ENCODE assay signal across 8 mouse cellular contexts in the genomic region with DNA sequence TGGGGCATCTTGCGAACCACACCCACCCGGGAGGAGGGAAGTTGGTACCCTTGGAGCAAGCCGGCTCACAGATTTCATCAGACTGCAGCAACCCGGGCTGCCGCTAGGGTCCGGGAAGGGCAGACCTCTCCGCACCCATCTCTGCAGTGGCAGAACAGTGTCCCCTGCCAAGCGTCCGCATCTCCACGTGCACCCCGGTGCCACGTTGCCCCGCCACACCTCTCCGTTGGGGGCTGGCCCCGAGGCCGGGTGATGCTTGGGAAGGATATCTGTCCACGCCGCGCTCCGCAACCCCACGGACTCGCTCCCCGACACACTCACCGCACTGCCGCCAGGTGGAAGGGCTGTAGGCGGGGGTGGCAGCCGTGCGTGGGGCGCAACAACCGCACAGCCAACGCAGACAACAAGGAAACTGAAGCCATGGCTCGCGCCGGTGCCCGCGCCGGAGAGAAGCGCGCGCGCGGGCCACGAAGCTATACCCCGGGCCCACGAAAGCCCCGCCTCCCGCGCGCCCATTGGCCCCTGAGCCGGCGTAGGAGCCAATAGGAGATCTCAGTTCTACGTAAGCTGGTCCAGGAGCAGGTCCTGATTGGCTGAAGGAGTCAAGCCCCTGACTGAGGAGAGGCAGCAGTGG. TPM values are rescaled to one million over a fixed set of nuclear protein-coding genes. Genes with fewer than 3 reads are reported as not detected.
A peak's percentile ranks its signal among the peaks of the same experiment; 100 is the strongest.
DNase-seq lines count a peak whose midpoint lies in the region; ATAC-seq and TF ChIP-seq lines count a peak whose summit lies in the region.

No protein-coding gene starts in this region.

- peaks cover 43% of the 10 kb centered on the region for H3K79me2 ChIP-seq in macrophage (ENCODE audit: inconsistent target)

- DNase-seq in gastrocnemius, adult 2 months = peak; percentile 95
- peak; percentile 97 for DNase-seq in hindbrain, postnatal 0 days (ENCODE audit: low spot score)
- DNase-seq in left cerebral cortex, adult 2 months (ENCODE audit: extremely low spot score in 1 of 2, low spot score in 2 of 2) = peak; percentile 90
- peak; percentile 86 for DNase-seq in retina, postnatal 7 days (ENCODE audit: low read depth, low spot score)
- peak; percentile 78 to 81 for DNase-seq in urinary bladder, adult 18-20 months (ENCODE audit: low spot score in 2 of 2)

- intact Hi-C loops in gastrocnemius, adult 2 months (cut with DNase I) = no loop called here
- intact Hi-C loops in left cerebral cortex, adult 2 months (cut with DNase I) = loop anchor here (2.0 kb wide), 1 partner anchor 102 kb away; no protein-coding TSS in a partner anchor

- peaks cover 3% of the 10 kb centered on the region; the same call in 1 of the 2 replicates for H3K4me1 ChIP-seq in hindbrain, postnatal 0 days (ENCODE audit: insufficient read depth, low read length)

- peak overlapping the region; percentile 82 for H3K4me2 ChIP-seq in hindbrain, postnatal 0 days (ENCODE audit: low read depth, low read length)

- H3K36me3 ChIP-seq in hindbrain, postnatal 0 days (ENCODE audit: insufficient read depth, low read length) = no peaks in the 10 kb centered on the region
- peaks cover 11% of the 10 kb centered on the region; the same call in 1 of the 2 replicates for H3K36me3 ChIP-seq in macrophage (ENCODE audit: inconsistent target)

- peak; percentile 74 for TF ChIP-seq CTCF in gastrocnemius, adult 2 months (IDR thresholded peaks at IDR 0.05)
- peak; percentile 87 for TF ChIP-seq CTCF in hindbrain, postnatal 0 days (IDR thresholded peaks at IDR 0.05; ENCODE audit: low read depth)
- peak; percentile 80 for TF ChIP-seq CTCF in left cerebral cortex, adult 2 months (IDR thresholded peaks at IDR 0.05)

- H3K4me3 ChIP-seq in gastrocnemius, adult 2 months = peak overlapping the region; percentile 99
- H3K4me3 ChIP-seq in hindbrain, postnatal 0 days (ENCODE audit: low read length) = peak overlapping the region; percentile 89
- peak overlapping the region; percentile 99 for H3K4me3 ChIP-seq in left cerebral cortex, adult 2 months
- peak overlapping the region; percentile 59 for H3K4me3 ChIP-seq in macrophage (ENCODE audit: inconsistent target)

- H3K27ac ChIP-seq in gastrocnemius, adult 2 months = peak overlapping the region; percentile 74
- peak overlapping the region; percentile 80 for H3K27ac ChIP-seq in hindbrain, postnatal 0 days
- peak overlapping the region; percentile 67 for H3K27ac ChIP-seq in left cerebral cortex, adult 2 months
- peak overlapping the region; percentile 54 for H3K27ac ChIP-seq in macrophage

- WGBS in hindbrain, postnatal 0 days = 0% methylated on average over 39 of the region's 52 CpGs
- WGBS in macrophage (ENCODE audit: missing documents) = under 1% methylated on average over 47 of the region's 52 CpGs

- ATAC-seq in activated CD4-positive, CD25-positive, alpha-beta regulatory T cell, adult 4 months = peak; percentile 84
- ATAC-seq in common myeloid progenitor, adult 5-6 weeks (replicated peaks; ENCODE audit: low read depth, poor library complexity, severe bottlenecking) = peak; percentile 89
- peak; percentile 99 for ATAC-seq in hindbrain, postnatal 0 days

- no peaks in the 10 kb centered on the region for H3K27me3 ChIP-seq in hindbrain, postnatal 0 days (ENCODE audit: insufficient read depth, low read length)

- H3K9me3 ChIP-seq in hindbrain, postnatal 0 days (ENCODE audit: low read length) = no peaks in the 10 kb centered on the region

- H3K9ac ChIP-seq in hindbrain, postnatal 0 days (replicated peaks; ENCODE audit: low read length) = peak overlapping the region; percentile 78

RNA-seq across cellular contexts. Expression of a gene that starts 8.5 kb away (rescaled TPM):
- 100 to 1,000 TPM; 124 to 145 TPM for polyA plus RNA-seq in activated CD4-positive, CD25-positive, alpha-beta regulatory T cell, adult 4 months (2017; shearing (Covaris generic))
- 24.1 and 27.0 TPM in 2 replicates for total RNA-seq in common myeloid progenitor, adult 5-6 weeks (2017)
- 1 to 10 TPM; 3.0 to 4.2 TPM for total RNA-seq in gastrocnemius, adult 2 months (2021)
- total RNA-seq in hindbrain, postnatal 0 days (2014; rRNA removed) = 21.1 and 24.1 TPM in 2 replicates
- 24.2 and 26.7 TPM in 2 replicates for polyA plus RNA-seq in hindbrain, postnatal 0 days (2015; fragmentation: Nextera tagmentation; extraction: Ambion mirVana)
- total RNA-seq in left cerebral cortex, adult 2 months (2021) = 1 to 10 TPM; 5.7 to 8.1 TPM
- 100 to 1,000 TPM in 1 of 26 experiments, 10 to 100 TPM in 15, 1 to 10 TPM in 10; 2.4 to 100 (median 21.9) TPM for total RNA-seq in macrophage (2018; cell fraction: chromatin; rRNA removed)
- total RNA-seq in macrophage (2018; cell fraction: cytosol; rRNA removed) = 100 to 1,000 TPM in 1 of 26 experiments, 10 to 100 TPM in 12, 1 to 10 TPM in 13; 6.3 to 102 (median 34.1) TPM
- 10 to 100 TPM in 16 of 26 experiments, 1 to 10 TPM in 10; 2.6 to 88.2 (median 27.9) TPM for total RNA-seq in macrophage (2018; cell fraction: nucleus; rRNA removed)
- polyA plus RNA-seq in macrophage (2018) = 5.4 to 17.7 TPM (median 8.3 TPM) in 3 replicates

RNA-seq across cellular contexts. Expression of a gene that starts 8.6 kb away (rescaled TPM):
- 10 to 100 TPM; 66.3 to 74.8 TPM for polyA plus RNA-seq in activated CD4-positive, CD25-positive, alpha-beta regulatory T cell, adult 4 months (2017; shearing (Covaris generic))
- total RNA-seq in common myeloid progenitor, adult 5-6 weeks (2017) = 112 and 127 TPM in 2 replicates
- 10 to 100 TPM in 1 of 2 experiments, 1 to 10 TPM in 1; 7.4 to 12.6 TPM for total RNA-seq in gastrocnemius, adult 2 months (2021)
- total RNA-seq in hindbrain, postnatal 0 days (2014; rRNA removed) = 31.7 and 32.8 TPM in 2 replicates
- polyA plus RNA-seq in hindbrain, postnatal 0 days (2015; fragmentation: Nextera tagmentation; extraction: Ambion mirVana) = 11.3 and 11.6 TPM in 2 replicates
- 10 to 100 TPM; 18.9 to 22.0 TPM for total RNA-seq in left cerebral cortex, adult 2 months (2021)
- 10 to 100 TPM; 24.9 to 83.3 (median 52.9) TPM for total RNA-seq in macrophage (2018; cell fraction: chromatin; rRNA removed)
- 100 to 1,000 TPM; 144 to 242 (median 184) TPM for total RNA-seq in macrophage (2018; cell fraction: cytosol; rRNA removed)
- total RNA-seq in macrophage (2018; cell fraction: nucleus; rRNA removed) = 100 to 1,000 TPM in 13 of 26 experiments, 10 to 100 TPM in 13; 58.7 to 170 (median 105) TPM
- polyA plus RNA-seq in macrophage (2018) = 82.5 to 141 TPM (median 132 TPM) in 3 replicates

RNA-seq across cellular contexts. Expression of a gene that starts 31.7 kb away (rescaled TPM):
- 10 to 100 TPM; 66.0 to 72.3 TPM for polyA plus RNA-seq in activated CD4-positive, CD25-positive, alpha-beta regulatory T cell, adult 4 months (2017; shearing (Covaris generic))
- 89.1 and 97.5 TPM in 2 replicates for total RNA-seq in common myeloid progenitor, adult 5-6 weeks (2017)
- total RNA-seq in gastrocnemius, adult 2 months (2021) = 100 to 1,000 TPM; 245 to 263 TPM
- 7.1 and 11.2 TPM in 2 replicates for total RNA-seq in hindbrain, postnatal 0 days (2014; rRNA removed)
- 71.0 and 85.4 TPM in 2 replicates for polyA plus RNA-seq in hindbrain, postnatal 0 days (2015; fragmentation: Nextera tagmentation; extraction: Ambion mirVana)
- 10 to 100 TPM; 49.3 to 54.3 TPM for total RNA-seq in left cerebral cortex, adult 2 months (2021)
- 10 to 100 TPM in 7 of 26 experiments, 1 to 10 TPM in 19; 1.7 to 19.7 (median 6.9) TPM for total RNA-seq in macrophage (2018; cell fraction: chromatin; rRNA removed)
- 10 to 100 TPM; 22.0 to 49.1 (median 33.5) TPM for total RNA-seq in macrophage (2018; cell fraction: cytosol; rRNA removed)
- 10 to 100 TPM in 7 of 26 experiments, 1 to 10 TPM in 19; 1.6 to 34.3 (median 5.6) TPM for total RNA-seq in macrophage (2018; cell fraction: nucleus; rRNA removed)
- 21.1 to 56.8 TPM (median 50.5 TPM) in 3 replicates for polyA plus RNA-seq in macrophage (2018)

Comparison
In these comparisons a context has a peak if more than half of its experiments do, and no peak if none do; other contexts are left out.
1. Peak in every context shown above with its lines: DNase-seq, ATAC-seq, H3K4me3 ChIP-seq and H3K27ac ChIP-seq.